Mouse (Mus musculus) embryonic fibroblast, embryonic 13.5 days (primary cell): ENCODE results near the gene Gtsf2.

Experiments used
- CTCF ChIP-seq: IDR thresholded peaks from 2 replicates; pipeline ENCODE4 v1.5.1; 2011; ENCODE audit warnings: mild to moderate bottlenecking, control low read depth, low read length, moderate library complexity, borderline replicate concordance; ENCODE audit not compliant: insufficient read depth
- POLR2A ChIP-seq: IDR thresholded peaks from 2 replicates; pipeline ENCODE4 v1.6.1; 2011; ENCODE audit warnings: low read depth, mild to moderate bottlenecking, control low read depth, low read length, moderate library complexity

DNA sequence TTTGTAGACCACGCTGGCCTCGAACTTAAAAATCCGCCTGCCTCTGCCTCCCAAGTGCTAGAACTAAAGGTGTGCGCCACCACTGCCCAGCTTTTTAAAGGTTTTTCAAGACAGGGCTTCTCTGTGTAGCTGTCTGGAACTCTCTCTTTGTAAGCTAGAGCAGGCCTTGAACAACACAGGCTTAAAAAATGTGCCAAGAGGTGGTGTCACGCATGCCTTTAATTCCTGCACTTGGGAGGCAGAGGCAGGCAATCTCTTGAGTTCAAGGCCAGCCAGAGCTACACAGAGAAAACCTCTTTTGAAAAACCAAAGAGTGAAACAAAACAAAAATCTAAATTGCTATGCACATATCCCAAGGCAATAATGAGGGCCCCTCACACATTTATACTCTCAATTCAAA is 46.9 kb downstream of the Gtsf2 start:
- TF ChIP-seq CTCF = no peak
- TF ChIP-seq POLR2A = no peak
